Mouse (Mus musculus) colon, adult 2 months (tissue): ENCODE results near the gene Ptx4. TPM values are rescaled to one million over a fixed set of nuclear protein-coding genes. Genes with fewer than 3 reads are reported as not detected.

Source experiments
- polyA plus RNA-seq: library from polyadenylated mRNA; depleted of rRNA; stranded (reverse); fragments of >200 nt; gene quantifications from 2 replicates; pipeline ENCODE4 v1.2.3, GENCODE M21; 2012; rRNA removed

Ptx4 gene
- 0.13 and 0.14 TPM in 2 replicates for polyA plus RNA-seq

GRCm38 (mm10) chr17:25120406-25120805, at the start of gene Ptx4:
Ptx4 (plus strand) TSS chr17:25120760.

GRCm38 (mm10) chr17:25083444-25083931, 37.1 kb upstream of the Ptx4 start, which contains the start of gene Tmem204:
Tmem204 (minus strand) TSS chr17:25083591.

GRCm38 (mm10) chr17:25115664-25116432, 4.7 kb upstream of the Ptx4 start, which contains the start of gene Telo2:
Telo2 (minus strand) TSS chr17:25115967.

GRCm38 (mm10) chr17:25133275-25133698, 12.7 kb downstream of the Ptx4 start, which contains the start of gene Clcn7:
Clcn7 (plus strand) TSS chr17:25133391.

GRCm38 (mm10) chr17:25162161-25162560, 41.6 kb downstream of the Ptx4 start, which contains the start of gene Ccdc154:
Ccdc154 (plus strand) TSS chr17:25162461.

Other genes starting within 250 kb of the Ptx4 start
- 28.4 and 29.3 TPM in 2 replicates for gene Nubp2, start 234.4 kb upstream of the Ptx4 start, polyA plus RNA-seq
- 112 and 128 TPM in 2 replicates for gene Spsb3, start 234.1 kb upstream of the Ptx4 start, polyA plus RNA-seq
- gene Eme2, start 225.7 kb upstream of the Ptx4 start, polyA plus RNA-seq: 40.2 and 43.2 TPM in 2 replicates
- 233 and 246 TPM in 2 replicates for gene Mrps34, start 225.6 kb upstream of the Ptx4 start, polyA plus RNA-seq
- 66.8 and 90.4 TPM in 2 replicates for gene Nme3, start 224.3 kb upstream of the Ptx4 start, polyA plus RNA-seq
- gene Mapk8ip3, start 183.8 kb upstream of the Ptx4 start, polyA plus RNA-seq: 75.9 and 79.6 TPM in 2 replicates
- gene Jpt2, start 160.1 kb upstream of the Ptx4 start, polyA plus RNA-seq: 11.4 and 19.2 TPM in 2 replicates
- gene Cramp1l, start 105.0 kb upstream of the Ptx4 start, polyA plus RNA-seq: 13.7 and 13.8 TPM in 2 replicates
- gene Ift140, start 104.7 kb upstream of the Ptx4 start, polyA plus RNA-seq: 9.6 and 10.6 TPM in 2 replicates
- gene Tmem204, start 37.2 kb upstream of the Ptx4 start, polyA plus RNA-seq: 22.1 and 24.6 TPM in 2 replicates
- gene Telo2, start 4.8 kb upstream of the Ptx4 start, polyA plus RNA-seq: 14.7 and 16.1 TPM in 2 replicates
- 24.7 and 25.7 TPM in 2 replicates for gene Clcn7, start 12.6 kb downstream of the Ptx4 start, polyA plus RNA-seq
- gene Ccdc154, start 41.7 kb downstream of the Ptx4 start, polyA plus RNA-seq: not detected in 2 replicates
- 0.30 TPM in 1 of 2 replicates, not detected in the other for gene Gm38655, start 54.7 kb downstream of the Ptx4 start, polyA plus RNA-seq
- gene BC003965, start 63.8 kb downstream of the Ptx4 start, polyA plus RNA-seq: 13.6 and 15.0 TPM in 2 replicates
- 11.5 and 12.7 TPM in 2 replicates for gene Unkl, start 67.6 kb downstream of the Ptx4 start, polyA plus RNA-seq
- 26.5 and 30.4 TPM in 2 replicates for gene Gnptg, start 119.4 kb downstream of the Ptx4 start, polyA plus RNA-seq
- 13.5 and 16.3 TPM in 2 replicates for gene Tsr3, start 119.4 kb downstream of the Ptx4 start, polyA plus RNA-seq
- gene Baiap3, start 135.6 kb downstream of the Ptx4 start, polyA plus RNA-seq: 11.4 and 13.3 TPM in 2 replicates
- gene Ube2i, start 153.9 kb downstream of the Ptx4 start, polyA plus RNA-seq: 80.8 and 81.0 TPM in 2 replicates
- gene Prss34, start 177.6 kb downstream of the Ptx4 start, polyA plus RNA-seq: not detected in 2 replicates
- not detected in 2 replicates for gene Prss28, start 187.9 kb downstream of the Ptx4 start, polyA plus RNA-seq
- not detected in 2 replicates for gene Prss29, start 197.9 kb downstream of the Ptx4 start, polyA plus RNA-seq
- not detected in 2 replicates for gene Tpsab1, start 224.8 kb downstream of the Ptx4 start, polyA plus RNA-seq
- gene Tpsb2, start 245.5 kb downstream of the Ptx4 start, polyA plus RNA-seq: 1.6 and 1.8 TPM in 2 replicates
- 180 and 201 TPM in 2 replicates for gene Tpsg1, start 248.5 kb downstream of the Ptx4 start, polyA plus RNA-seq